Mouse (Mus musculus) lung, adult 2 months (tissue): ENCODE data around the gene Fads6. TPM values are rescaled to one million over a fixed set of nuclear protein-coding genes. Genes with fewer than 3 reads are reported as not detected.

Source experiments
- DNase-seq: peaks from one replicate; pipeline ENCODE4 v3.0.0; 2022
- H3K4me1 ChIP-seq: fragments of 200-500 bp; 2 replicates; pipeline ENCODE4 v1.6.1; 2011; ENCODE audit warnings: low read length; ENCODE audit not compliant: control insufficient read depth, insufficient read depth
- H3K4me3 ChIP-seq: fragments of 200-500 bp; replicated peaks from 2 replicates; pipeline ENCODE3; 2011; ENCODE audit warnings: low read depth, mild to moderate bottlenecking, control low read depth, low read length; ENCODE audit errors: extremely low read depth
- CTCF ChIP-seq: fragments of 200-500 bp; IDR thresholded peaks from 2 replicates; pipeline ENCODE4 v1.5.1; 2011; ENCODE audit warnings: mild to moderate bottlenecking, low read length, control low read depth; ENCODE audit not compliant: insufficient read depth
- POLR2A ChIP-seq: fragments of 200-500 bp; IDR thresholded peaks from 2 replicates; pipeline ENCODE4 v1.6.1; 2011; ENCODE audit warnings: low read depth, mild to moderate bottlenecking, control low read depth, low read length, borderline replicate concordance; ENCODE audit errors: extremely low read depth
- WGBS: fragments of 180-500 bp; shearing (Covaris S2); methylation state at CpG from one replicate; pipeline ENCODE4 v1.1.7; 2018; 5-methylcytosine and 5-hydroxymethylcytosine counted together
- polyA plus RNA-seq: library from polyadenylated mRNA; depleted of rRNA; stranded (reverse); fragments of >200 nt; gene quantifications from 2 replicates; pipeline ENCODE4 v1.2.3, GENCODE M21; 2012

Gene Fads6
- polyA plus RNA-seq, 1 experiment: 3.8 TPM

- DNase-seq: no peak
- WGBS: 76% methylated on average over 5 of the region's 5 CpGs
- TF ChIP-seq CTCF (no peak), POLR2A (no peak)
- Histone ChIP-seq H3K4me1 (peaks cover 3% of the 10 kb centered on the region), H3K4me3 (no peak overlapping the region)
These were observed 10.1 kb downstream of the Fads6 start for GRCm38 (mm10) chr11:115287386-115287785.

GRCm38 (mm10) chr11:115286201-115286993 lies 11.1 kb downstream of the Fads6 start:
- Histone ChIP-seq H3K4me3 (no peak overlapping the region), H3K4me1 (peaks cover 3% of the 10 kb centered on the region)
- 67% methylated on average over 19 of the region's 19 CpGs for WGBS
- DNase-seq: no peak
- no peak for TF ChIP-seq CTCF
- no peak for TF ChIP-seq POLR2A

- DNase-seq: no peak
- no peaks in the 10 kb centered on the region for H3K4me1 ChIP-seq
- H3K4me3 ChIP-seq: no peak overlapping the region
- no peak for TF ChIP-seq POLR2A
- TF ChIP-seq CTCF: no peak
- 40% methylated on average over 4 of the region's 4 CpGs for WGBS
These were observed 12.2 kb downstream of the Fads6 start for GRCm38 (mm10) chr11:115285282-115285681.

- H3K4me1 ChIP-seq: no peaks in the 10 kb centered on the region
- no peak overlapping the region for H3K4me3 ChIP-seq
- no peak for DNase-seq
- WGBS: 83% methylated on average over 12 of the region's 12 CpGs
- no peak for TF ChIP-seq POLR2A
- TF ChIP-seq CTCF: no peak
These were observed 13.4 kb downstream of the Fads6 start for GRCm38 (mm10) chr11:115283891-115284620.

- 70% methylated on average over 9 of the region's 9 CpGs for WGBS
- TF ChIP-seq CTCF (no peak), POLR2A (no peak)
- Histone ChIP-seq H3K4me3 (no peak overlapping the region), H3K4me1 (no peaks in the 10 kb centered on the region)
- DNase-seq: no peak
These were observed 14.0 kb downstream of the Fads6 start for GRCm38 (mm10) chr11:115283486-115283765.

GRCm38 (mm10) chr11:115282723-115283485 lies 14.6 kb downstream of the Fads6 start:
- no peak for DNase-seq
- 63% methylated on average over 8 of the region's 8 CpGs for WGBS
- no peaks in the 10 kb centered on the region for H3K4me1 ChIP-seq
- H3K4me3 ChIP-seq: no peak overlapping the region
- TF ChIP-seq POLR2A (no peak), CTCF (no peak)

DNA sequence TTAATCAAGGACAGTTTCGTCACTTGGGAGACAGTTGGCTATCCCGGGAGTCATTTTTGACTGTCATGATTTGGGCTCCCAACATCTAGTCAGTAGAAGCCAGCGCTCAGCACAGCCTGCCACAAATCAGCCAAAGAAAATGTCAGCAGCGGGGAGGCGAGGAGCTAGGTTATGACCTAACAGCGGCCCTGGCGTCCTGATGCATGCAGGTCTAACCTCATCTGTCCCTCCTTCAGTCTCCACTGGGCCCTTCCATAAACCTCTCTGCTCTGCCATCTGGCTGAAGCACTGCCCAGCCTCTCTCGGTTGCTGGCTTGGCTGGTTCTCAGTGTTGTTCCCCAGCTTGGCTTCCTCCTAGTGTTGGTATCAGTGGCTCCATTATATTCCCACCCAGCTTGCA lies 15.2 kb downstream of the Fads6 start:
- WGBS: 53% methylated on average over 8 of the region's 8 CpGs
- Histone ChIP-seq H3K4me1 (peaks cover 2% of the 10 kb centered on the region; the same call in 1 of the 2 replicates), H3K4me3 (no peak overlapping the region)
- DNase-seq: no peak
- no peak for TF ChIP-seq POLR2A
- no peak for TF ChIP-seq CTCF

DNA sequence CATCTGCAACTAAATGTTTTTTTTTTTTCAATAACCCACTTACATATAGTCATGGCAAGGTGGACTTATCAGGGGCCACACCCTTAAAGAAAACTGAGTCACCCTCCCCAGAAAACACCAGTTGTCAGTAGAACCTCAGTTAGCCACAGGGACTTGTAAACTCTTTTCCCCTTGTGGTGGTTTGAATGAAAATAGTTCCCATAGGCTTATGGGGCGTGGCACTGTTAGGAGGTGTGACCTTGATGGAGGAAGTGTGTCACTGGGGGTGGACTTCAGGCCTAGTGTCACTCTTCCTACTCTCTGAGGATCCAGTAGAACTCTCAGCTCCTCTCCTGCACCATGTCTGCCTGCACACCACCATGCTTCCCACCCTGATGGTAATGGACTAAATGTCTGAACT lies 17.7 kb downstream of the Fads6 start:
- WGBS: 70% methylated on average over 1 of the region's 1 CpGs
- H3K4me3 ChIP-seq: no peak overlapping the region
- no peak for DNase-seq
- TF ChIP-seq CTCF: no peak
- no peak for TF ChIP-seq POLR2A
- H3K4me1 ChIP-seq: peaks cover 7% of the 10 kb centered on the region; the same call in 1 of the 2 replicates

GRCm38 (mm10) chr11:115278176-115278575 lies 19.3 kb downstream of the Fads6 start:
- 69% methylated on average over 6 of the region's 6 CpGs for WGBS
- peaks cover 7% of the 10 kb centered on the region; the same call in 1 of the 2 replicates for H3K4me1 ChIP-seq
- H3K4me3 ChIP-seq: no peak overlapping the region

GRCm38 (mm10) chr11:115277604-115277975 lies 19.9 kb downstream of the Fads6 start:
- no peak for DNase-seq
- 13% methylated on average over 7 of the region's 7 CpGs for WGBS
- Histone ChIP-seq H3K4me3 (peak overlapping the region; percentile 84), H3K4me1 (peaks cover 7% of the 10 kb centered on the region; the same call in 1 of the 2 replicates)
- TF ChIP-seq POLR2A: no peak
- no peak for TF ChIP-seq CTCF

More at GRCm38 (mm10) chr11:115278176-115278575, 19.3 kb downstream of the Fads6 start:
- TF ChIP-seq CTCF (no peak), POLR2A (no peak)
- DNase-seq: no peak
